Mouse (Mus musculus) G1E (cell line): Measurements from ENCODE around the gene Ntrk3.

ENCODE experiments used
- CTCF ChIP-seq: IDR thresholded peaks from 2 replicates; pipeline ENCODE4 v1.5.1; 2012; ENCODE audit warnings: low read depth, low read length, inconsistent platforms, mixed read lengths
- POLR2AphosphoS5 ChIP-seq: IDR thresholded peaks from 2 replicates; pipeline ENCODE4 v1.6.1; 2012; ENCODE audit warnings: low read depth, low read length, inconsistent platforms; ENCODE audit not compliant: insufficient replicate concordance
- TAL1 ChIP-seq: conservative IDR thresholded peaks from 2 replicates; pipeline ENCODE4 v1.6.1; 2012; ENCODE audit warnings: low read depth, low read length, inconsistent platforms, mixed read lengths

- TF ChIP-seq TAL1 (no peak), POLR2AphosphoS5 (no peak), CTCF (no peak)
These were observed 498.8 kb downstream of the Ntrk3 start for GRCm38 (mm10) chr7:78239012-78239411.
